Mouse (Mus musculus) embryonic fibroblast, embryonic 13.5 days (primary cell): ENCODE measurements around the gene Id2.

ENCODE experiments used
- CTCF ChIP-seq: IDR thresholded peaks from 2 replicates; pipeline ENCODE4 v1.5.1; 2011; ENCODE audit warnings: mild to moderate bottlenecking, control low read depth, low read length, moderate library complexity, borderline replicate concordance; ENCODE audit not compliant: insufficient read depth
- POLR2A ChIP-seq: IDR thresholded peaks from 2 replicates; pipeline ENCODE4 v1.6.1; 2011; ENCODE audit warnings: low read depth, mild to moderate bottlenecking, control low read depth, low read length, moderate library complexity

- TF ChIP-seq POLR2A = no peak
- no peak for TF ChIP-seq CTCF
These were observed 46.6 kb upstream of the Id2 start for GRCm38 (mm10) chr12:25143492-25143891.
